Mouse (Mus musculus) thymus, adult 2 months (tissue): ENCODE results near the gene Rftn2. TPM values are rescaled to one million over a fixed set of nuclear protein-coding genes. Genes with fewer than 3 reads are reported as not detected.

Experiments
- DNase-seq: peaks from one replicate; pipeline ENCODE4 v3.0.0; 2021
- H3K27ac ChIP-seq: fragments of 200-500 bp; 2 replicates; pipeline ENCODE4 v1.5.1; 2012; ENCODE audit warnings: low read length, control low read depth; ENCODE audit not compliant: control insufficient read depth, insufficient read depth
- H3K27me3 ChIP-seq: fragments of 200-500 bp; 2 replicates; pipeline ENCODE4 v1.6.1; 2012; ENCODE audit warnings: mild to moderate bottlenecking, low read length, moderate library complexity, mixed read lengths; ENCODE audit not compliant: control insufficient read depth, insufficient read depth
- H3K36me3 ChIP-seq: fragments of 200-500 bp; 2 replicates; pipeline ENCODE4 v1.6.1; 2012; ENCODE audit warnings: mild to moderate bottlenecking, low read length, moderate library complexity; ENCODE audit not compliant: control insufficient read depth, insufficient read depth
- H3K4me1 ChIP-seq: fragments of 200-500 bp; replicated peaks from 2 replicates; pipeline ENCODE4 v1.6.1; 2012; ENCODE audit warnings: low read length; ENCODE audit not compliant: control insufficient read depth, insufficient read depth
- H3K4me3 ChIP-seq: fragments of 200-500 bp; 2 replicates; pipeline ENCODE4 v1.5.1; 2012; ENCODE audit warnings: mild to moderate bottlenecking, low read length, control low read depth, moderate library complexity; ENCODE audit not compliant: control insufficient read depth, insufficient read depth
- CTCF ChIP-seq: fragments of 200-500 bp; IDR thresholded peaks from 2 replicates; pipeline ENCODE4 v1.5.1; 2012; ENCODE audit warnings: mild to moderate bottlenecking, control low read depth, low read length, moderate library complexity, borderline replicate concordance; ENCODE audit not compliant: control insufficient read depth, poor library complexity, insufficient read depth; ENCODE audit errors: extremely low read depth
- POLR2A ChIP-seq: fragments of 200-500 bp; IDR thresholded peaks from 2 replicates; pipeline ENCODE4 v1.6.1; 2012; ENCODE audit warnings: mild to moderate bottlenecking, low read length, control low read depth, moderate library complexity; ENCODE audit not compliant: control insufficient read depth, poor library complexity, insufficient read depth; ENCODE audit errors: extremely low read depth
- WGBS: fragments of 180-500 bp; shearing (Covaris S2); methylation state at CpG from one replicate; pipeline ENCODE4 v1.1.7; 2018; 5-methylcytosine and 5-hydroxymethylcytosine counted together
- polyA plus RNA-seq: library from polyadenylated mRNA; depleted of rRNA; stranded (reverse); fragments of >200 nt; gene quantifications from 2 replicates; pipeline ENCODE4 v1.2.3, GENCODE M21; 2012

Gene Rftn2
- polyA plus RNA-seq, 1 experiment = 0.55 TPM

GRCm38 (mm10) chr1:55224111-55224510, 2.5 kb downstream of the Rftn2 start:
- TF ChIP-seq POLR2A (no peak), CTCF (no peak)
- no peak overlapping the region for H3K27ac ChIP-seq
- no peak overlapping the region for H3K4me3 ChIP-seq
- no peak for DNase-seq
- peaks cover 6% of the 10 kb centered on the region; the same call in 1 of the 2 replicates for H3K27me3 ChIP-seq
- WGBS = 79% methylated on average over 11 of the region's 11 CpGs
- 0 out of 2 replicates have a peak, but pooled peaks cover 2% of the 10 kb centered on the region for H3K4me1 ChIP-seq
- no peaks in the 10 kb centered on the region for H3K36me3 ChIP-seq

- Histone ChIP-seq H3K36me3 (no peaks in the 10 kb centered on the region), H3K27ac (no peak overlapping the region), H3K4me1 (0 out of 2 replicates have a peak, but pooled peaks cover 2% of the 10 kb centered on the region), H3K4me3 (no peak overlapping the region), H3K27me3 (peaks cover 6% of the 10 kb centered on the region; the same call in 1 of the 2 replicates)
- 93% methylated on average over 7 of the region's 7 CpGs for WGBS
- TF ChIP-seq POLR2A (no peak), CTCF (no peak)
- no peak for DNase-seq
Measured at GRCm38 (mm10) chr1:55223026-55223425, 3.6 kb downstream of the Rftn2 start.

GRCm38 (mm10) chr1:55221352-55221751, 5.2 kb downstream of the Rftn2 start:
- DNase-seq = no peak
- TF ChIP-seq POLR2A = no peak

GRCm38 (mm10) chr1:55217191-55217590, 9.4 kb downstream of the Rftn2 start:
- H3K36me3 ChIP-seq = no peaks in the 10 kb centered on the region
- no peak for TF ChIP-seq CTCF
- H3K4me3 ChIP-seq = no peak overlapping the region
- no peaks in the 10 kb centered on the region for H3K27me3 ChIP-seq
- H3K4me1 ChIP-seq = peaks cover 6% of the 10 kb centered on the region
- DNase-seq = no peak
- WGBS = 55% methylated on average over 2 of the region's 2 CpGs
- H3K27ac ChIP-seq = no peak overlapping the region

More at GRCm38 (mm10) chr1:55221352-55221751, 5.2 kb downstream of the Rftn2 start:
- Histone ChIP-seq H3K4me3 (no peak overlapping the region), H3K4me1 (no peaks in the 10 kb centered on the region), H3K36me3 (no peaks in the 10 kb centered on the region), H3K27me3 (peaks cover 6% of the 10 kb centered on the region; the same call in 1 of the 2 replicates), H3K27ac (no peak overlapping the region)
- WGBS = 78% methylated on average over 4 of the region's 4 CpGs

GRCm38 (mm10) chr1:55215185-55215813, 11.3 kb downstream of the Rftn2 start:
- Histone ChIP-seq H3K4me3 (no peak overlapping the region), H3K27me3 (no peaks in the 10 kb centered on the region), H3K36me3 (no peaks in the 10 kb centered on the region), H3K27ac (peak overlapping the region; percentile 76), H3K4me1 (peaks cover 15% of the 10 kb centered on the region)
- peak; percentile 53 for DNase-seq
- WGBS = 24% methylated on average over 11 of the region's 11 CpGs
- 0 out of 2 replicates have a peak, but pooled peaks have one; percentile 31 for TF ChIP-seq POLR2A
- no peak for TF ChIP-seq CTCF

GRCm38 (mm10) chr1:55213936-55214335, 12.6 kb downstream of the Rftn2 start:
- 95% methylated on average over 6 of the region's 6 CpGs for WGBS
- H3K4me1 ChIP-seq = peaks cover 23% of the 10 kb centered on the region

GRCm38 (mm10) chr1:55213475-55213874, 13.1 kb downstream of the Rftn2 start:
- TF ChIP-seq CTCF (no peak), POLR2A (no peak)
- DNase-seq = no peak
- H3K4me1 ChIP-seq = peaks cover 25% of the 10 kb centered on the region
- 86% methylated on average over 6 of the region's 6 CpGs for WGBS
- H3K27me3 ChIP-seq = no peaks in the 10 kb centered on the region
- no peak overlapping the region for H3K27ac ChIP-seq
- no peak overlapping the region for H3K4me3 ChIP-seq
- no peaks in the 10 kb centered on the region for H3K36me3 ChIP-seq

More at GRCm38 (mm10) chr1:55213936-55214335, 12.6 kb downstream of the Rftn2 start:
- DNase-seq = no peak
- Histone ChIP-seq H3K27ac (no peak overlapping the region), H3K27me3 (no peaks in the 10 kb centered on the region), H3K36me3 (no peaks in the 10 kb centered on the region), H3K4me3 (no peak overlapping the region)
- TF ChIP-seq POLR2A (no peak), CTCF (no peak)
